Mouse (Mus musculus) T-cell, adult 2 months (primary cell): Measurements from ENCODE around the gene Aqp12.

Experiments
- DNase-seq: peaks from one replicate; pipeline ENCODE4 v3.0.0; 2022; ENCODE audit warnings: low spot score

The Aqp12 gene

GRCm38 (mm10) chr1:93015136-93015535 lies 9.0 kb downstream of the Aqp12 start:
- DNase-seq: no peak

- no peak for DNase-seq
Measured at GRCm38 (mm10) chr1:93018716-93019115, 12.6 kb downstream of the Aqp12 start.

- DNase-seq: no peak
Measured at GRCm38 (mm10) chr1:93020602-93021001, 14.5 kb downstream of the Aqp12 start.

- no peak for DNase-seq
Measured at GRCm38 (mm10) chr1:93026600-93026999, 20.5 kb downstream of the Aqp12 start.

- no peak for DNase-seq
Measured at GRCm38 (mm10) chr1:93029387-93029786, 23.3 kb downstream of the Aqp12 start.

- no peak for DNase-seq
Measured at GRCm38 (mm10) chr1:93030060-93030459, 23.9 kb downstream of the Aqp12 start.

GRCm38 (mm10) chr1:93031199-93031598 lies 25.1 kb downstream of the Aqp12 start:
- DNase-seq: no peak

- DNase-seq: no peak
Measured at GRCm38 (mm10) chr1:93033989-93034388, 27.9 kb downstream of the Aqp12 start.

- DNase-seq: no peak
Measured at GRCm38 (mm10) chr1:93035981-93036380, 29.8 kb downstream of the Aqp12 start.

GRCm38 (mm10) chr1:93046153-93046789 lies 40.1 kb downstream of the Aqp12 start:
- DNase-seq: no peak

GRCm38 (mm10) chr1:93050071-93050470 lies 43.9 kb downstream of the Aqp12 start:
- DNase-seq: no peak

- no peak for DNase-seq
Measured at GRCm38 (mm10) chr1:93051124-93051833, 45.1 kb downstream of the Aqp12 start.
